Mouse (Mus musculus) heart, embryonic 16.5 days (tissue): Measurements from ENCODE around the gene Abca6. TPM values are rescaled to one million over a fixed set of nuclear protein-coding genes. Genes with fewer than 3 reads are reported as not detected.

Experiments used
- ATAC-seq: fragments of 200-750 bp; cut with Nextera tagmentation; replicated peaks from 2 replicates; pipeline ENCODE4 v1.8.0; 2017; ENCODE audit warnings: moderate number of reproducible peaks; ENCODE audit not compliant: insufficient read depth, low FRiP score; ENCODE audit errors: extremely low read depth
- H3K27ac ChIP-seq: fragments of 300-500 bp; sonication (generic); 2 replicates; pipeline ENCODE4 v1.5.1; 2014; ENCODE audit warnings: mild to moderate bottlenecking, low read length, control low read depth, moderate library complexity
- H3K27me3 ChIP-seq: fragments of 300-500 bp; sonication (generic); 2 replicates; pipeline ENCODE4 v1.6.1; 2014; ENCODE audit warnings: low read length, mixed read lengths; ENCODE audit not compliant: control insufficient read depth, insufficient read depth
- H3K36me3 ChIP-seq: fragments of 300-500 bp; sonication (generic); 2 replicates; pipeline ENCODE4 v1.6.1; 2014; ENCODE audit not compliant: control insufficient read depth, insufficient read depth
- H3K4me1 ChIP-seq: fragments of 300-500 bp; sonication (generic); 2 replicates; pipeline ENCODE4 v1.6.1; 2014; ENCODE audit warnings: low read length, mixed read lengths; ENCODE audit not compliant: control insufficient read depth, insufficient read depth
- H3K4me2 ChIP-seq: fragments of 300-500 bp; sonication (generic); 2 replicates; pipeline ENCODE4 v1.6.1; 2014; ENCODE audit warnings: low read depth, mild to moderate bottlenecking, control low read depth, low read length
- H3K4me3 ChIP-seq: fragments of 300-500 bp; sonication (generic); 2 replicates; pipeline ENCODE4 v1.5.1; 2014; ENCODE audit warnings: mild to moderate bottlenecking, control low read depth, low read length
- H3K9ac ChIP-seq: fragments of 300-500 bp; sonication (generic); 2 replicates; pipeline ENCODE4 v1.6.1; 2014; ENCODE audit warnings: low read length, control low read depth
- H3K9me3 ChIP-seq: fragments of 300-500 bp; sonication (generic); replicated peaks from 2 replicates; pipeline ENCODE4 v1.6.1; 2016; ENCODE audit warnings: low read length; ENCODE audit not compliant: control insufficient read depth
- WGBS: fragments of 180-500 bp; shearing (Covaris S2); extraction: QIAGEN DNeasy Blood & Tissue Kit; methylation state at CpG from one replicate; pipeline ENCODE4 v1.1.7; 2014; 5-methylcytosine and 5-hydroxymethylcytosine counted together
- polyA plus RNA-seq: library from polyadenylated mRNA; unstranded; fragments of >200 nt; fragmentation: Nextera tagmentation; extraction: Ambion mirVana; gene quantifications from 2 replicates; pipeline ENCODE4 v1.2.1, GENCODE M21; 2015

Abca6 gene
- 1.2 and 1.3 TPM in 2 replicates for polyA plus RNA-seq

GRCm38 (mm10) chr11:110251534-110251933 lies at the start of gene Abca6:
TSS of gene Abca6 (minus strand) at chr11:110251776.
- Histone ChIP-seq H3K9me3 (no peaks in the 10 kb centered on the region), H3K27ac (peak within 1 kb of the TSS; percentile 40; the same call in 1 of the 2 replicates), H3K4me2 (peak within 1 kb of the TSS; percentile 57), H3K27me3 (no peaks in the 10 kb centered on the region), H3K4me3 (peak within 1 kb of the TSS; percentile 36), H3K36me3 (no peaks in the 10 kb centered on the region), H3K9ac (0 out of 2 replicates have a peak within 1 kb of the TSS, but pooled peaks have one; percentile 21), H3K4me1 (no peaks in the 10 kb centered on the region)
- 18% methylated on average over 8 of the region's 8 CpGs for WGBS
- peak; percentile 18; the same call in 1 of the 2 replicates for ATAC-seq

DNA sequence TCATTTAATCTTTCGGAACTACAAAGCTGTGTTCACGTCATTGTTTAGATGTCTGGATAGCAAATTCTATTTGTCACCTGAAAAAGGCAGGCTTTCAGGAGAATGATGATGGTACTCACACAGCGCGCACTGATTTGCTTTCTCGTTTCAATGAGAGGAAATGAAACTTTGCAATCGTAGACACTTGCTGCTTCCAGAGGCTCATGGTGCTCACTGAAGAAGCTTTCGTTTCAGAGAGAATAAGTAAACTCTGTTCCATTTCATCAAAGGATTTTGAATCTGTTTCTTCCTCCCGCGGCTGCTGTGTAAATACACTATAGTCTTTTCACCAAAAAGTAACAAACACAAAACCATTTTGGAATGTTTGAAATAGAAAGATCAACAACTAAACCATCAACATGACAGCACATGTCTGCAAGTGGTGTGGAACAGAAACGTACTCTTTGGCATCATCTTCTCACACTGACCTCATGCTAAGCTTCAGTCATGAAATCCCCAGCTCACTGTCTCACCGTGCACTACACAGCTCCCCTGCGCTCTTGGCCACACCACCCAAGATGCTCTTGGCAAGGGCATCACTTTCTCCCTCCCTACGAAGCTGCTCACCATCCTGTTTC lies 46.4 kb upstream of the Abca6 start:
- H3K4me2 ChIP-seq: no peak overlapping the region
- H3K9me3 ChIP-seq: no peaks in the 10 kb centered on the region
- no peaks in the 10 kb centered on the region for H3K4me1 ChIP-seq
- ATAC-seq: no peak
- H3K36me3 ChIP-seq: no peaks in the 10 kb centered on the region
- H3K27me3 ChIP-seq: no peaks in the 10 kb centered on the region
- H3K27ac ChIP-seq: no peak overlapping the region
- H3K4me3 ChIP-seq: no peak overlapping the region
- H3K9ac ChIP-seq: no peak overlapping the region
- 82% methylated on average over 13 of the region's 13 CpGs for WGBS

DNA sequence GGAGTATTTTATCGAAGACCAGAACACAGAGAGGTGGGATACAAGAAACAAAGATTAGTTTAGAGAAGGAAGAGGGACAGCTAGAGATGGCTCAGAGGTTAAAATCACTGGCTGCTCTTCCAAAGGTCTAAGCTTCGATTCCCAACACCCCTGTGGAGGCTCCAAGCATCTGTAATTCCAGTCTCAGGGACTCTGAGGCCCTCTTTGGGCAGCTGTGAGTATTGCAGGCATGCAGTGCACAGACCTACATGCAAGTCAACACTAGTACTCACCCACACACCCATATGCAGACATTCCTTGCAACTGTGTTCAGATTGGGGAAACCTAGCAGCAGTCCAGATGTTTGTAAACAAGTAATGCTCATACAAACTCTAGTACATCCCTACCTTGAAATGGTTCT lies 39.0 kb upstream of the Abca6 start:
- 70% methylated on average over 2 of the region's 2 CpGs for WGBS
- no peaks in the 10 kb centered on the region for H3K9me3 ChIP-seq
- H3K27ac ChIP-seq: no peak overlapping the region
- no peak overlapping the region for H3K4me3 ChIP-seq
- peaks cover 5% of the 10 kb centered on the region for H3K4me1 ChIP-seq
- H3K36me3 ChIP-seq: no peaks in the 10 kb centered on the region; the same call in 1 of the 2 replicates
- no peak overlapping the region for H3K4me2 ChIP-seq
- no peak for ATAC-seq
- no peaks in the 10 kb centered on the region for H3K27me3 ChIP-seq
- no peak overlapping the region for H3K9ac ChIP-seq

DNA sequence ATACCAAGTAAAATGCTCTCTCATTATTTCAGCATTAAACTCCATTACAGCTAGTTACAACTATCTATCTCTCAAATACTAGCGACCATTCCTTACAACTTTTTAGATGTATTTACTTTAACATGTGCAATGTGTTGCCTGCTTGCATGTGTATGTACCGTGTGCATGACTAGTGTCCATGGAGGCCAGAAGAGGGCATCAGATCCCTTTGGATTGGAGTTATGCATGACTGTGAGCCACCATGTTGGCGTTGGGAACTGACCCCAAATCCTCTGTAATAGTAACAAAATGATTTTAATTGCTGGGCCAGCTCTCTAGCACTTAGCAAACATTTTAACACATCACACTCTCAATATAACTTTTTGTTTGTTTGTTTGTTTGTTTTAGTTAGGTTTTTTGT lies 36.8 kb upstream of the Abca6 start:
- WGBS: 83% methylated on average over 3 of the region's 3 CpGs
- Histone ChIP-seq H3K27ac (no peak overlapping the region), H3K9me3 (no peaks in the 10 kb centered on the region), H3K36me3 (no peaks in the 10 kb centered on the region; the same call in 1 of the 2 replicates), H3K27me3 (no peaks in the 10 kb centered on the region), H3K4me2 (no peak overlapping the region), H3K4me1 (peaks cover 5% of the 10 kb centered on the region), H3K4me3 (no peak overlapping the region), H3K9ac (no peak overlapping the region)
- no peak for ATAC-seq

GRCm38 (mm10) chr11:110287694-110288093 lies 36.1 kb upstream of the Abca6 start:
- Histone ChIP-seq H3K4me2 (no peak overlapping the region), H3K27ac (no peak overlapping the region), H3K36me3 (no peaks in the 10 kb centered on the region; the same call in 1 of the 2 replicates), H3K9me3 (no peaks in the 10 kb centered on the region), H3K4me1 (peaks cover 5% of the 10 kb centered on the region), H3K4me3 (no peak overlapping the region), H3K9ac (no peak overlapping the region), H3K27me3 (no peaks in the 10 kb centered on the region)
- WGBS: 36% methylated on average over 9 of the region's 9 CpGs
- ATAC-seq: no peak

- Histone ChIP-seq H3K36me3 (no peaks in the 10 kb centered on the region; the same call in 1 of the 2 replicates), H3K9ac (no peak overlapping the region), H3K4me3 (no peak overlapping the region), H3K4me2 (no peak overlapping the region), H3K4me1 (peaks cover 5% of the 10 kb centered on the region), H3K27me3 (no peaks in the 10 kb centered on the region), H3K27ac (no peak overlapping the region), H3K9me3 (no peaks in the 10 kb centered on the region)
- 89% methylated on average over 3 of the region's 3 CpGs for WGBS
- no peak for ATAC-seq
Measured at GRCm38 (mm10) chr11:110286331-110286730, 34.8 kb upstream of the Abca6 start.

DNA sequence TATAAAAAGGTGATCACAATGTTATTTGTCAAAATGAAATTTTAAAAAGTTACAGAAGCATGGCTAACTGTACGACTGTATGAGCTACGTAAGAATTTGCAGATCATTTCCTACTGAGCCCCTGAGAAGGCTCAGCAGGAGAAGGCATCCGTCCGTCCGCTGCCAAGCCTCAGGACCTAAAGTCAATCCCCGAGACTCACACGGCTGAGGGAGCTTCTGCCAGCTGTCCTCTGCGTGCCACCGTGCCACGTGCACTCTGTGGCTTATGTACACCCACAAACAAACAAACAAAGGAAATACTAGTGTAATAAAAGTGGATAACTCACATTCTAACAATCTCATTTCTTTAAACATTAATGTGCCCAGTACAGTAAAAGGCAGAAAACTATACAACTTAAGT lies 33.3 kb upstream of the Abca6 start:
- Histone ChIP-seq H3K36me3 (no peaks in the 10 kb centered on the region), H3K9ac (no peak overlapping the region), H3K9me3 (no peaks in the 10 kb centered on the region), H3K27me3 (no peaks in the 10 kb centered on the region), H3K4me3 (no peak overlapping the region), H3K4me1 (peaks cover 5% of the 10 kb centered on the region), H3K27ac (no peak overlapping the region), H3K4me2 (no peak overlapping the region)
- ATAC-seq: no peak
- WGBS: 62% methylated on average over 10 of the region's 10 CpGs

DNA sequence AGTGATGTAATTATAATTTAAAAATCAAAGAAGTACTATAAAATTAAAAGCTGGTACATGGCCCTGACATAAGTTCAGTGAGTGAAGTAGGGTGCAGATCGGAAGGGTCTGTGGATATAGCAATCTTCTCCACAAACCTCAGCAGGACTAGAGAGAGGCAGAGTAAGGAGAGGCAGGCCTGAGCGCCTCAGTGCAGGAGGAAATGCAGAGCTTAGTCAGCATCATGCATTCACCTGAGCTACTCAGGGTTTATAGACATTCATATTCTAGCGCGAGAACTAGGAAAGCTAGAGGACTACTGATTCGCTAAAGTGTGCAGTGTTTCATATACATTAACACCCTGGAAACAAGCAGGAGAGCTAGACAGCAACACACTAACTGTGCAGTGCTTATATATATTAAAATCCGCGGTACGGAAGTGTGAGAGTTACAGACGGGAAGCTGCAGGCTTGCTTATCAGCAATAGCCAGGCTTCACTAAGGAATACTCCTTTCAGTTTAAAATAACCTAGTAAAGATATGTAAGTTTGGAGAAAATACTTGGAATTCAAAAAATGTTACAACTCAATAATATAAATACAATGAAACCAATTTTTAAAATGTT lies 32.7 kb upstream of the Abca6 start:
- Histone ChIP-seq H3K9ac (no peak overlapping the region), H3K9me3 (no peaks in the 10 kb centered on the region), H3K4me3 (no peak overlapping the region), H3K36me3 (no peaks in the 10 kb centered on the region), H3K4me1 (peaks cover 5% of the 10 kb centered on the region), H3K27ac (no peak overlapping the region), H3K4me2 (no peak overlapping the region), H3K27me3 (no peaks in the 10 kb centered on the region)
- ATAC-seq: no peak
- 58% methylated on average over 9 of the region's 9 CpGs for WGBS

DNA sequence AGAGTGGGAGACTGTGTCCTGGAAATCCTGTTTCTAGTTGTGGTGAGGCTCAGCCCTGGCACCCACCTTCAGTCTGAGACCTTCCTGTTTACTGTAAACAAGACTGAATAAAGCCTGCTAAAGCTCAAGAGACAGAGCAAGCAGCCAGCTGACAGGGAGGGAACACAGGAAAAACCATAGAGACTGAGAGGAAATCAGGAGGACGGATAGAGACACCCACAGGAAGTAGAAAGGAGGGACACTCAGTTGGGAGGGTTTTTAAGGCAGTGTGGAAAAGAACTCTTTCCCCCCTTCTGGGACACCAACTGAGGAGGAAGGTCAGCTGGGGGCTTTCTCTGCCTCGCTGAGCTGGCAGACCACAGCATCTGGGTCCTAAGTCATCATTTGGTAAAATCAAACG lies 23.2 kb upstream of the Abca6 start:
- ATAC-seq: no peak
- no peak overlapping the region for H3K4me3 ChIP-seq
- no peaks in the 10 kb centered on the region for H3K27me3 ChIP-seq
- H3K27ac ChIP-seq: no peak overlapping the region
- 0 out of 2 replicates have a peak, but pooled peaks cover 2% of the 10 kb centered on the region for H3K36me3 ChIP-seq
- no peak overlapping the region for H3K9ac ChIP-seq
- no peak overlapping the region for H3K4me2 ChIP-seq
- H3K9me3 ChIP-seq: no peaks in the 10 kb centered on the region
- H3K4me1 ChIP-seq: no peaks in the 10 kb centered on the region
- WGBS: 60% methylated on average over 3 of the region's 3 CpGs
